Mouse (Mus musculus): Measurements from ENCODE around the gene Sytl1. TPM values are rescaled to one million over a fixed set of nuclear protein-coding genes. Genes with fewer than 3 reads are reported as not detected.

Sytl1 gene
- total and polyA plus RNA-seq, 3 experiments: 0.05 to 2.5 (median 1.4) TPM

DNA sequence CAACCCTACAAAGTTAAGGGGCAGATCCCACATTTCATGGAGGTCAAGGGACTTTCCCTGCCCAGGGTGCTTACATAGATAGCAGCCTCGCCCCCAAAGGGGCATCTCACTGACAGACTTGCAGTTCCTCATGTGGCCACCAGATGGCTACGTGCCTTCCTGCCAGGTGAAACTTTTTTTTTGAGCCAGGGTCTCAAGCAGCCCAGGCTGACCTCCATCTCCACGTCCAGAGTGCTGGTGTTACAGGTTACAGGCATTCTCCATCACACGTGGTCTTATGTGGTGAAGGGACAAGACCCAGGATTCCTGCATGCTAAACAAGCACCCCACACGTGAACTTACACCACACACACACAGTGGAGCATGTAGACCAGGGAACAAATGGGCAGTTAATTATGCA, 45.3 kb downstream of the Sytl1 start:
- peaks cover 47% of the 10 kb centered on the region for H3K27me3 ChIP-seq (ENCODE audit: insufficient read depth, low read length)
- no peaks in the 10 kb centered on the region for H3K36me3 ChIP-seq (replicated peaks)
- H3K9me3 ChIP-seq (replicated peaks): no peaks in the 10 kb centered on the region
- no peak for TF ChIP-seq GATA2 (IDR thresholded peaks at IDR 0.05; ENCODE audit: borderline replicate concordance, low read depth, low read length)
- TF ChIP-seq GATA1 (IDR thresholded peaks at IDR 0.05; ENCODE audit: borderline replicate concordance, low read length): no peak
- TF ChIP-seq POLR2AphosphoS5 (IDR thresholded peaks at IDR 0.05; ENCODE audit: insufficient replicate concordance, low read depth, low read length): no peak
- TF ChIP-seq CTCF (IDR thresholded peaks at IDR 0.05; ENCODE audit: low read depth, low read length): peak; percentile 97
- ATAC-seq (ENCODE audit: extremely low read depth, insufficient number of reproducible peaks, low FRiP score, poor library complexity, severe bottlenecking) (no peak; the same call in 1 of the 2 replicates), DNase-seq (ENCODE audit: low spot score) (peak; percentile 53)
- peaks cover 55% of the 10 kb centered on the region for H3K4me1 ChIP-seq (ENCODE audit: insufficient read depth, low read depth, low read length)
- H3K4me3 ChIP-seq (ENCODE audit: low read depth, low read length): no peak overlapping the region

- no peak overlapping the region for H3K4me3 ChIP-seq (ENCODE audit: low read depth, low read length)
- H3K36me3 ChIP-seq (replicated peaks): no peaks in the 10 kb centered on the region
- peaks cover 47% of the 10 kb centered on the region for H3K4me1 ChIP-seq (ENCODE audit: insufficient read depth, low read depth, low read length)
- DNase-seq (ENCODE audit: low spot score): no peak
- no peak for ATAC-seq (ENCODE audit: extremely low read depth, insufficient number of reproducible peaks, low FRiP score, poor library complexity, severe bottlenecking)
- H3K9me3 ChIP-seq (replicated peaks): no peaks in the 10 kb centered on the region
- TF ChIP-seq GATA1 (IDR thresholded peaks at IDR 0.05; ENCODE audit: borderline replicate concordance, low read length) (no peak), GATA2 (IDR thresholded peaks at IDR 0.05; ENCODE audit: borderline replicate concordance, low read depth, low read length) (no peak), CTCF (IDR thresholded peaks at IDR 0.05; ENCODE audit: low read depth, low read length) (no peak), POLR2AphosphoS5 (IDR thresholded peaks at IDR 0.05; ENCODE audit: insufficient replicate concordance, low read depth, low read length) (no peak), TAL1 (conservative IDR thresholded peaks at IDR 0.05; ENCODE audit: low read depth, low read length) (no peak)
- peaks cover 55% of the 10 kb centered on the region for H3K27me3 ChIP-seq (ENCODE audit: insufficient read depth, low read length)
Measured at GRCm38 (mm10) chr4:133213661-133214060, 49.3 kb downstream of the Sytl1 start.

DNA sequence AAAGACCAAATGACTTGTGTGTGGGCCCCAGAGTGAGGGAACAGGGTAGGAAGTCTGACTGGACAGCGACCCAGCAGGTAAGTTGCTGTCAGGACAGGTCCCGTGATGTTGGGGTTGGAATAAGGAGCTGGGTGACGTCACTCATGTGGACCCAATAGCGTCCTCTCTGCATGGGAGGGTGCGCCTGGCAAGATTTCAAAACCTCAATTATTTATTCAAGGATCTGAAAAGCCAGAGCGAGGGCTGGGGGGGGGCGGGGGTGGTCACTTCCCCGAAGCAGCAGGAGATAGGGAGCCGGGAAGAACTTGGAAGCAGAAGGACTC, 49.7 kb downstream of the Sytl1 start:
- ATAC-seq (ENCODE audit: extremely low read depth, insufficient number of reproducible peaks, low FRiP score, poor library complexity, severe bottlenecking) (no peak), DNase-seq (ENCODE audit: low spot score) (no peak)
- H3K4me3 ChIP-seq (ENCODE audit: low read depth, low read length): peak overlapping the region; percentile 72; the same call in 1 of the 2 replicates
- no peaks in the 10 kb centered on the region for H3K36me3 ChIP-seq (replicated peaks)
- no peaks in the 10 kb centered on the region for H3K9me3 ChIP-seq (replicated peaks)
- no peak for TF ChIP-seq CTCF (IDR thresholded peaks at IDR 0.05; ENCODE audit: low read depth, low read length)
- TF ChIP-seq GATA2 (IDR thresholded peaks at IDR 0.05; ENCODE audit: borderline replicate concordance, low read depth, low read length): no peak
- TF ChIP-seq POLR2AphosphoS5 (IDR thresholded peaks at IDR 0.05; ENCODE audit: insufficient replicate concordance, low read depth, low read length): no peak
- no peak for TF ChIP-seq GATA1 (IDR thresholded peaks at IDR 0.05; ENCODE audit: borderline replicate concordance, low read length)
- no peak for TF ChIP-seq TAL1 (conservative IDR thresholded peaks at IDR 0.05; ENCODE audit: low read depth, low read length)
- peaks cover 60% of the 10 kb centered on the region for H3K27me3 ChIP-seq (ENCODE audit: insufficient read depth, low read length)
- H3K4me1 ChIP-seq (ENCODE audit: insufficient read depth, low read depth, low read length): peaks cover 43% of the 10 kb centered on the region

GRCm38 (mm10) chr4:133212562-133213267, 50.2 kb downstream of the Sytl1 start:
- peak; percentile 73 for ATAC-seq (ENCODE audit: extremely low read depth, insufficient number of reproducible peaks, low FRiP score, poor library complexity, severe bottlenecking)
- Histone ChIP-seq H3K4me1 (ENCODE audit: insufficient read depth, low read depth, low read length) (peaks cover 38% of the 10 kb centered on the region), H3K36me3 (replicated peaks) (no peaks in the 10 kb centered on the region), H3K4me3 (ENCODE audit: low read depth, low read length) (peak overlapping the region; percentile 72), H3K9me3 (replicated peaks) (no peaks in the 10 kb centered on the region), H3K27me3 (ENCODE audit: insufficient read depth, low read length) (peaks cover 63% of the 10 kb centered on the region)
- no peak for TF ChIP-seq POLR2AphosphoS5 (IDR thresholded peaks at IDR 0.05; ENCODE audit: insufficient replicate concordance, low read depth, low read length)
- no peak for TF ChIP-seq GATA2 (IDR thresholded peaks at IDR 0.05; ENCODE audit: borderline replicate concordance, low read depth, low read length)
- TF ChIP-seq TAL1 (conservative IDR thresholded peaks at IDR 0.05; ENCODE audit: low read depth, low read length): no peak
- TF ChIP-seq CTCF (IDR thresholded peaks at IDR 0.05; ENCODE audit: low read depth, low read length): no peak
- TF ChIP-seq GATA1 (IDR thresholded peaks at IDR 0.05; ENCODE audit: borderline replicate concordance, low read length): no peak
- DNase-seq (ENCODE audit: low spot score): peak; percentile 68

DNA sequence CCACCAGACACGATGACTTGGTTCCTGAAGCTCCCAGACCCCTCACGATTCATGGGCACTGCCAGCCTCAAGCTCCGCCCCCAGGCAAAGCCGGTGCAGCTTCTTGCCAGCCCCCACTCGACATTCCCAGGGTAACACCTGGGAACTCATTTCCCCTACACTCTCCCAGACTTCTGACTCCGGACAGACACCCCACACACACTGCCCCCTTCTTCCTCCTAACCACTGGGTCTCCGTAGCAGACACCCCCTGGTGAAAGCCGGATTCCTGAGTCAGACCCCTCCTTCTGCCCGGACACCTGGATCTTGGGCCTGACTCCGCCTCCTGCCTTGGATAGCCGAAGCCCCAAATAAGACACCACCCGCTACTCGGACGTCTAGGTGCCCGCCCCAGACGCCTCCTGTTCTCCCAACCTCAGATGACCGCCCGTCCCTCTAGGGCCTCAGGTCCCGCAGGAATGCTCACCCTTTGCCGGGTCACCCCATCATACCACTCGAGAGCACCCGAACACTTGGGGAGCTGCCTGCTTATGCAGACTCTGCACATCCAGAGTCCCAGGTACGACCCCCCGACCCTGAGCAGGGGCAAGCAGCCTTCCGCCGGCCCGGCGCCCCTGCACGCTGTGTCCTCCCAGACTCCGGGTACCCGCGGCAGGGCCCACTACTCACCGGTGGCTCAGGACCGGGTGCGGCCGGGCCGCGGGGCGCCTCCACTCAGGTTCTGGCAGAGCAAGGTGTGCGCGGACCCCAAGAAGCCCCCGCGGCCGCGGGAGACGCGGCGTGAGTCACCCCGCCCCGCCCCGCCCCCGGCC, 51.0 kb downstream of the Sytl1 start, which contains the start of the genes Cd164l2 and Gpr3:
Gene Cd164l2 (plus strand): TSS at position 381 of the 811 bp plus-strand sequence.
Gene Gpr3 (minus strand): TSS at position 786 of the 811 bp plus-strand sequence.
- ATAC-seq (ENCODE audit: extremely low read depth, insufficient number of reproducible peaks, low FRiP score, poor library complexity, severe bottlenecking): no peak
- no peaks in the 10 kb centered on the region for H3K36me3 ChIP-seq (replicated peaks)
- H3K4me3 ChIP-seq (ENCODE audit: low read depth, low read length): peak within 1 kb of the TSS; percentile 72
- TF ChIP-seq TAL1 (conservative IDR thresholded peaks at IDR 0.05; ENCODE audit: low read depth, low read length): no peak
- no peak for TF ChIP-seq POLR2AphosphoS5 (IDR thresholded peaks at IDR 0.05; ENCODE audit: insufficient replicate concordance, low read depth, low read length)
- no peak for TF ChIP-seq CTCF (IDR thresholded peaks at IDR 0.05; ENCODE audit: low read depth, low read length)
- no peak for TF ChIP-seq GATA1 (IDR thresholded peaks at IDR 0.05; ENCODE audit: borderline replicate concordance, low read length)
- TF ChIP-seq GATA2 (IDR thresholded peaks at IDR 0.05; ENCODE audit: borderline replicate concordance, low read depth, low read length): no peak
- no peak for DNase-seq (ENCODE audit: low spot score)
- no peaks in the 10 kb centered on the region for H3K9me3 ChIP-seq (replicated peaks)
- H3K4me1 ChIP-seq (ENCODE audit: insufficient read depth, low read depth, low read length): peaks cover 32% of the 10 kb centered on the region
- peaks cover 65% of the 10 kb centered on the region for H3K27me3 ChIP-seq (ENCODE audit: insufficient read depth, low read length)
